Mouse (Mus musculus) heart, adult 2 months (tissue): ENCODE data around the gene Ctsj. TPM values are rescaled to one million over a fixed set of nuclear protein-coding genes. Genes with fewer than 3 reads are reported as not detected.
"Not testable (repeated sequence)": the region's sequence is repeated elsewhere in the genome, so short reads cannot be mapped to it uniquely, and the experiment has no call there.

Source experiments
- DNase-seq, 2 experiments: peaks; one replicate each; pipeline ENCODE4 v3.0.0; 2021
- H3K27ac ChIP-seq: fragments of 200-600 bp; 2 replicates; pipeline ENCODE4 v1.8.1; 2022
- H3K27me3 ChIP-seq: fragments of 200-500 bp; 2 replicates; pipeline ENCODE4 v1.6.1; 2012; ENCODE audit warnings: mild to moderate bottlenecking, low read length, inconsistent platforms, mixed read lengths; ENCODE audit not compliant: control insufficient read depth, insufficient read depth
- H3K36me3 ChIP-seq: fragments of 200-500 bp; 2 replicates; pipeline ENCODE4 v1.6.1; 2012; ENCODE audit warnings: low read length, inconsistent platforms; ENCODE audit not compliant: control insufficient read depth, insufficient read depth
- H3K4me1 ChIP-seq: fragments of 200-500 bp; 2 replicates; pipeline ENCODE4 v1.6.1; 2011; ENCODE audit warnings: low read length; ENCODE audit not compliant: control insufficient read depth, insufficient read depth
- H3K4me3 ChIP-seq: fragments of 200-600 bp; 2 replicates; pipeline ENCODE4 v1.8.1; 2022
- H3K79me2 ChIP-seq: fragments of 200-500 bp; replicated peaks from 2 replicates; pipeline ENCODE4 v1.6.1; 2012; ENCODE audit warnings: mild to moderate bottlenecking, inconsistent platforms, low read length, moderate library complexity, mixed read lengths; ENCODE audit not compliant: control insufficient read depth, insufficient read depth
- H3K9ac ChIP-seq: fragments of 200-500 bp; 2 replicates; pipeline ENCODE4 v1.6.1; 2012; ENCODE audit warnings: low read depth, mild to moderate bottlenecking, control low read depth, inconsistent platforms, low read length, mixed read lengths
- CTCF ChIP-seq: fragments of 200-600 bp; IDR thresholded peaks from 2 replicates; pipeline ENCODE4 v1.8.1; 2022; ENCODE audit warnings: antibody characterized with exemption, mild to moderate bottlenecking, moderate library complexity
- EP300 ChIP-seq: fragments of 200-500 bp; IDR thresholded peaks from 2 replicates; pipeline ENCODE4 v1.6.1; 2011; ENCODE audit warnings: low read depth, low read length, control low read depth; ENCODE audit not compliant: insufficient read depth
- WGBS: fragments of 180-500 bp; shearing (Covaris S2); methylation state at CpG from one replicate; pipeline ENCODE4 v1.1.7; 2018; 5-methylcytosine and 5-hydroxymethylcytosine counted together
- intact Hi-C: fragments of 180-260 bp; cut with DNase I; formaldehyde crosslinking; loops from one replicate; pipeline ENCODE4 v1.15.1; 2025
- polyA plus RNA-seq: library from polyadenylated mRNA; depleted of rRNA; stranded (reverse); fragments of >200 nt; gene quantifications from 2 replicates; pipeline ENCODE4 v1.2.3, GENCODE M21; 2012; rRNA removed
- total RNA-seq, 2 experiments: library from RNA; stranded (reverse); gene quantifications; 2 replicates each; pipeline ENCODE4 v1.2.3; 2021

Gene Ctsj
- total and polyA plus RNA-seq, 3 experiments: not detected

DNA sequence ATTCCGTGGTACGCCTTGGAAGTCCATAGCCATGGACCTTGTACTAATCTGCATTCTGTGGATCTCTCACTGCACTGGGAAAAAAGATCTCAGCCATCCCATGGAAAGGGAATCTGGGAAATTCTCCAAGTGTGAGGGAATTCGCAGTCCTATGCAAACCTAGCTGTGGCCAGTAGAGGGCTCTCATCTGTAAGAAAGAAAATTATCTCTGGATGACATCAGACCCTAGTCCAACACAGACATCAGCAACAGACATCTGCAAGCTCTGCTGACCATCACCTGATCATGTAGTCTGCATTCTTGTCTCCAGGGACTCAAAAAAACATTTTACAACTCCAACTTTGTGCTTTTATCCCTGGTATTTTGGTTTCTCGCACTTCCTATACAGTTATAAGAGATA lies 33.4 kb downstream of the Ctsj start:
- intact Hi-C loops: not testable (repeated sequence)

DNA sequence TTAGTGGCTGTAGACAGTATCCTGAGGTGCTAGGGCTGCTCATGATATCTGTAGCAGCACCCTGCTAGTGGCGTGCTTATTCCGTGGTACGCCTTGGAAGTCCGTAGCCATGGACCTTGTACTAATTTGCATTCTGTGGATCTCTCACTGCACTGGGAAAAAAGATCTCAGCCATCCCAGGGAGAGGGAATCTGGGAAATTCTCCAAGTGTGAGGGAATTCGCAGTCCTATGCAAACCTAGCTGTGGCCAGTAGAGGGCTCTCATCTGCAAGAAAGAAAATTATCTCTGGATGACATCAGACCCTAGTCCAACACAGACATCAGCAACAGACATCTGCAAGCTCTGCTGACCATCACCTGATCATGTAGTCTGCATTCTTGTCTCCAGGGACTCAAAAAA lies 41.8 kb downstream of the Ctsj start:
- H3K4me1 ChIP-seq, H3K27me3 ChIP-seq, H3K36me3 ChIP-seq, H3K27ac ChIP-seq, H3K4me3 ChIP-seq, H3K9ac ChIP-seq, H3K79me2 ChIP-seq, DNase-seq: not testable (repeated sequence)
- TF ChIP-seq CTCF: peak; percentile 44
- WGBS: 19% methylated on average over 5 of the region's 5 CpGs
- intact Hi-C loops: loop anchor here (1.0 to 5.0 kb wide), 2 partner anchors 67 to 117 kb away; partner anchors contain the start of gene Ctla2b

More for the DNA sequence above, 33.4 kb downstream of the Ctsj start:
- H3K9ac ChIP-seq, H3K4me3 ChIP-seq, H3K27me3 ChIP-seq, H3K79me2 ChIP-seq, DNase-seq, H3K36me3 ChIP-seq, H3K27ac ChIP-seq, H3K4me1 ChIP-seq: not testable (repeated sequence)
- TF ChIP-seq CTCF: peak; percentile 40
- 55% methylated on average over 4 of the region's 4 CpGs for WGBS

DNA sequence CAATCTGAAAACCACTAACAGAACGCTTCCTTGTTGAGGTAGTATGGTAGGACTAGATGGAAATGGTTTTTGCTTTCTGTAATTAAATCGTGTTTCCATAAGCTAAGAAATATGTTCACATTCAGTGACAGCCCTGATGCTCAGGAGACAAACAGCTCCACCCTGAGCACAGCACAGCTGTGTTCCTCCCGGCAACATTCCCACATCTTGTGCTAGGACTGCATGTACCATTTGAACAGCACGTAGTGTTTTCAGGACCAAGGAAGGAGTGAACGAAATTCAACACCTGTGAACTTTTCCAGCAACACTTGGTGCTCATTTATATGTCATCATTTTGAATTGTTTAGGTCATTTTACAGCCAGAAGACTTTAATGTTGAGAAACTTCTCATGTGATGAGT lies 44.1 kb downstream of the Ctsj start:
- no peaks in the 10 kb centered on the region for H3K79me2 ChIP-seq
- no peaks in the 10 kb centered on the region for H3K27me3 ChIP-seq
- no peaks in the 10 kb centered on the region for H3K4me1 ChIP-seq
- TF ChIP-seq CTCF (peak; percentile 9; the same call in 1 of the 2 replicates), EP300 (no peak)
- DNase-seq: peak in 1 of 2 experiments; percentile 15
- no peak overlapping the region for H3K4me3 ChIP-seq
- no peak overlapping the region for H3K9ac ChIP-seq
- peak overlapping the region; percentile 20; the same call in 1 of the 2 replicates for H3K27ac ChIP-seq
- H3K36me3 ChIP-seq: no peaks in the 10 kb centered on the region
- intact Hi-C loops: loop anchor here (5.0 kb wide), 1 partner anchor 114 kb away; no protein-coding TSS in a partner anchor
- WGBS: 66% methylated on average over 5 of the region's 5 CpGs

Other genes with a start within 250 kb of the Ctsj start
- gene BC051665, start 219.6 kb downstream of the Ctsj start, total RNA-seq: not detected
- not detected in 2 replicates for gene BC051665, start 219.6 kb downstream of the Ctsj start, polyA plus RNA-seq
- gene Ctsll3, start 203.1 kb downstream of the Ctsj start, total RNA-seq: not detected
- not detected in 2 replicates for gene Ctsll3, start 203.1 kb downstream of the Ctsj start, polyA plus RNA-seq
- not detected for gene 4930486L24Rik, start 141.5 kb downstream of the Ctsj start, total RNA-seq
- 0.47 TPM in 1 of 2 replicates, not detected in the other for gene 4930486L24Rik, start 141.5 kb downstream of the Ctsj start, polyA plus RNA-seq
- gene Gm49392, start 109.1 kb downstream of the Ctsj start, total RNA-seq: 1 to 10 TPM; 1.4 to 1.6 TPM
- 0.21 and 1.3 TPM in 2 replicates for gene Gm49392, start 109.1 kb downstream of the Ctsj start, polyA plus RNA-seq
- 10 to 100 TPM in 1 of 2 experiments, 1 to 10 TPM in 1; 4.9 to 19.8 TPM for gene Ctla2b, start 108.5 kb downstream of the Ctsj start, total RNA-seq
- gene Ctla2b, start 108.5 kb downstream of the Ctsj start, polyA plus RNA-seq: 2.4 and 3.9 TPM in 2 replicates
- not detected for gene Tpbpb, start 101.1 kb downstream of the Ctsj start, total RNA-seq
- gene Tpbpb, start 101.1 kb downstream of the Ctsj start, polyA plus RNA-seq: not detected in 2 replicates
- not detected for gene Gm49393, start 70.4 kb downstream of the Ctsj start, total RNA-seq
- not detected in 2 replicates for gene Gm49393, start 70.4 kb downstream of the Ctsj start, polyA plus RNA-seq
- 1 to 10 TPM; 3.0 to 6.3 TPM for gene Gm49391, start 69.4 kb downstream of the Ctsj start, total RNA-seq
- 6.6 and 7.4 TPM in 2 replicates for gene Gm49391, start 69.4 kb downstream of the Ctsj start, polyA plus RNA-seq
- gene Ctla2a, start 69.3 kb downstream of the Ctsj start, total RNA-seq: 100 to 1,000 TPM in 1 of 2 experiments, 10 to 100 TPM in 1; 73.6 to 117 TPM
- 30.7 and 31.4 TPM in 2 replicates for gene Ctla2a, start 69.3 kb downstream of the Ctsj start, polyA plus RNA-seq
- gene Tpbpa, start 64.0 kb downstream of the Ctsj start, total RNA-seq: not detected
- gene Tpbpa, start 64.0 kb downstream of the Ctsj start, polyA plus RNA-seq: not detected in 2 replicates
- gene Ctsq, start 34.7 kb upstream of the Ctsj start, total RNA-seq: not detected
- not detected in 2 replicates for gene Ctsq, start 34.7 kb upstream of the Ctsj start, polyA plus RNA-seq
- not detected for gene Ctsr, start 158.3 kb upstream of the Ctsj start, total RNA-seq
- gene Ctsr, start 158.3 kb upstream of the Ctsj start, polyA plus RNA-seq: not detected in 2 replicates
- not detected for gene Cts6, start 197.5 kb upstream of the Ctsj start, total RNA-seq
- gene Cts6, start 197.5 kb upstream of the Ctsj start, polyA plus RNA-seq: not detected in 2 replicates
- not detected for gene Cts8, start 249.4 kb upstream of the Ctsj start, total RNA-seq
- not detected in 2 replicates for gene Cts8, start 249.4 kb upstream of the Ctsj start, polyA plus RNA-seq